Comparison of ENCODE assay signal across 7 mouse cellular contexts in the genomic region with DNA sequence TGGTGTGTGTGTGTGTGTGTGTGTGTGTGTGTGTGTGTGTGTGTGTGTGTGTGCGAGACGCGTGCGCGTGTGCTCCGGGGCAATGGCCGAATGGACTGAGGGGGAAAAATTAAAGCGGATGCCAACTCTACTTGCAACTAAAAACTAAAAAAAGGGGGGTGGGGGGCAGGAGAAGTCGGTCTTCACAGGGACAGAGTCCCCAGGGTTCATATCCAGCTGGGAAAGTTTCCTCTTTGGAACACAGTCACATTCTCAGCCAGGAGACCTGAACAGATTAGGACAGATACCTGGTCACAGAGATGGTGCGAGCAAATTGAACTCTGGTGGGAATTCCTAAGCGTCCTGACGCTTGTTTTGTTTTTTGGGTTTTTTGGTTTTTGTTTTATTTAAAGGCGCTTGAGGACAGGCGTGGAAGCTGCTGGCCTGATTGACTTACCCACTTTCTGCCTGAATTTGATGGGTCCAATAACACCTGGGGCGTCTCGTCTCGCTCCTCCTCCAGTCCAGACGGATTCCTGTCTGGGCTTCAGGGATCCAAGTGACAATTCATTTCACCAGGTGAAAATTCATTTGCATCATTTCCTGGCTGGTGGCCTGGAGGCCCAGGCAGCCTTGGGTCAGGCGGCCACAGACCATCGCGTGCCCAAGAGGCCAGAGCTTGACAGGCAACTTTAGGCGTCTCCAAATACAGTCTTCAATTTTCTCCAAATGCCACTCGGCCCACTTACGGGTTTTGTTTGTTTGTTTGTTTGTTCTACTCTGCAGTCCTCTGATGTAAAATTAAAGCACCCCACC. TPM values are rescaled to one million over a fixed set of nuclear protein-coding genes. Genes with fewer than 3 reads are reported as not detected.
DNase-seq lines count a peak whose midpoint lies in the region; ATAC-seq and TF ChIP-seq lines count a peak whose summit lies in the region.

No protein-coding gene starts in this region.

- H3K4me1 ChIP-seq in ES-Bruce4 (ENCODE audit: control insufficient read depth, insufficient read depth, low read length) (no peaks in the 10 kb centered on the region), MEL (ENCODE audit: control insufficient read depth in 1 of 2, insufficient read depth in 2 of 2, low read length in 2 of 2) (peaks cover 24 to 38% of the 10 kb centered on the region in 2 experiments)
- peaks cover 29% of the 10 kb centered on the region for H3K4me1 ChIP-seq in hindbrain, embryonic 15.5 days (replicated peaks)

- TF ChIP-seq CTCF in ES-Bruce4 (IDR thresholded peaks at IDR 0.05; ENCODE audit: low read depth, low read length) (no peak), MEL (IDR thresholded peaks at IDR 0.05 in 2 of 3, conservative IDR thresholded peaks at IDR 0.05 in 1 of 3; ENCODE audit: control insufficient read depth in 1 of 3, insufficient read depth in 1 of 3, low read depth in 2 of 3, low read length in 3 of 3, poor library complexity in 1 of 3, severe bottlenecking in 1 of 3) (no peak)

- H3K36me3 ChIP-seq in ES-Bruce4 (ENCODE audit: control insufficient read depth, insufficient read depth, low read length, poor library complexity, severe bottlenecking) (peaks cover 3% of the 10 kb centered on the region; the same call in 1 of the 2 replicates), MEL (ENCODE audit: control insufficient read depth in 1 of 2, insufficient read depth in 2 of 2, low read length in 2 of 2) (peaks cover 19 to 31% of the 10 kb centered on the region in 2 experiments)
- no peaks in the 10 kb centered on the region for H3K36me3 ChIP-seq in hindbrain, embryonic 15.5 days

- H3K9ac ChIP-seq in ES-Bruce4 (ENCODE audit: low read depth, poor library complexity, severe bottlenecking) (peak overlapping the region; percentile 44), MEL (ENCODE audit: control insufficient read depth, low read depth, low read length, poor library complexity, severe bottlenecking) (peak overlapping the region; percentile 91)
- H3K9ac ChIP-seq in hindbrain, embryonic 15.5 days = no peak overlapping the region; the same call in 1 of the 2 replicates

- WGBS in hindbrain, embryonic 15.5 days = under 1% methylated on average over 22 of the region's 24 CpGs

- TF ChIP-seq RAD21 in MEL (IDR thresholded peaks at IDR 0.05; ENCODE audit: low read depth, low read length) = no peak

- H3K4me3 ChIP-seq in ES-Bruce4 (ENCODE audit: low read depth, low read length) (peak overlapping the region; percentile 57), MEL (ENCODE audit: control insufficient read depth in 1 of 2, insufficient read depth in 1 of 2, low read depth in 2 of 2, low read length in 2 of 2) (peak overlapping the region; percentile 78 to 87)
- H3K4me3 ChIP-seq in hindbrain, embryonic 15.5 days = peak overlapping the region; percentile 77

- ATAC-seq in hindbrain, embryonic 15.5 days (ENCODE audit: low FRiP score, low read depth) = no peak; the same call in 1 of the 2 replicates

- TF ChIP-seq EP300 in ES-Bruce4 (IDR thresholded peaks at IDR 0.05; ENCODE audit: insufficient read depth, low read depth, low read length) (no peak), MEL (IDR thresholded peaks at IDR 0.05; ENCODE audit: low read depth in 1 of 2, low read length in 2 of 2) (0 out of 4 replicates have a peak, but pooled peaks of 1 of the 2 experiments have one; percentile 11)

- peaks cover 28% of the 10 kb centered on the region for H3K79me2 ChIP-seq in MEL (ENCODE audit: control insufficient read depth, insufficient read depth, low read length, poor library complexity)

- DNase-seq in MEL (ENCODE audit: low read depth, low spot score) = peak; percentile 74
- peak; percentile 29 for DNase-seq in mesoderm, embryonic 11.5 days (ENCODE audit: low read depth, low spot score)
- DNase-seq in right cerebral cortex, postnatal 10 days (ENCODE audit: low spot score in 2 of 2) = no peak
- no peak for DNase-seq in right cerebral cortex, postnatal 36 days (ENCODE audit: low spot score in 2 of 2)
- no peak for DNase-seq in yolk sac, embryonic 10.5 days (ENCODE audit: low spot score)

- peak overlapping the region; percentile 92 for H3K4me2 ChIP-seq in hindbrain, embryonic 15.5 days

- TF ChIP-seq POLR2A in ES-Bruce4 (IDR thresholded peaks at IDR 0.05; ENCODE audit: insufficient read depth, low read length) = no peak
- TF ChIP-seq POLR2A in MEL (IDR thresholded peaks at IDR 0.05; ENCODE audit: control insufficient read depth in 1 of 2, insufficient read depth in 1 of 2, low read depth in 1 of 2, low read length in 2 of 2, poor library complexity in 1 of 2) = 0 out of 4 replicates have a peak, but pooled peaks of 1 of the 2 experiments have one; percentile 34

- H3K27ac ChIP-seq in ES-Bruce4 (ENCODE audit: insufficient read depth, low read length) (no peak overlapping the region), MEL (ENCODE audit: control insufficient read depth, low read depth, low read length) (peak overlapping the region; percentile 72)
- no peak overlapping the region for H3K27ac ChIP-seq in hindbrain, embryonic 15.5 days (replicated peaks)

- H3K27me3 ChIP-seq in ES-Bruce4 (ENCODE audit: control insufficient read depth, insufficient read depth, low read length, poor library complexity, severe bottlenecking) (peaks cover 6% of the 10 kb centered on the region), MEL (ENCODE audit: control insufficient read depth in 1 of 2, insufficient read depth in 2 of 2, low read length in 2 of 2) (no peaks in the 10 kb centered on the region)
- H3K27me3 ChIP-seq in hindbrain, embryonic 15.5 days = peaks cover 35% of the 10 kb centered on the region

- H3K9me3 ChIP-seq in ES-Bruce4 (replicated peaks; ENCODE audit: control insufficient read depth, insufficient read depth, low read length, poor library complexity, severe bottlenecking) = no peaks in the 10 kb centered on the region
- no peaks in the 10 kb centered on the region for H3K9me3 ChIP-seq in MEL (replicated peaks; ENCODE audit: insufficient read depth, low read length)
- H3K9me3 ChIP-seq in hindbrain, embryonic 15.5 days = no peaks in the 10 kb centered on the region

TF ChIP-seq in MEL, 35 proteins besides CTCF, POLR2A, EP300 and RAD21:
- TF ChIP-seq USF2 (IDR thresholded peaks at IDR 0.05; ENCODE audit: borderline replicate concordance in 1 of 2, insufficient read depth in 1 of 2, low read depth in 1 of 2, low read length in 2 of 2) (0 out of 4 replicates have a peak, but pooled peaks of 1 of the 2 experiments have one; percentile 3), CHD1 (IDR thresholded peaks at IDR 0.05; ENCODE audit: low read depth, low read length) (peak; percentile 11), ETS1 (IDR thresholded peaks at IDR 0.05; ENCODE audit: low read depth, low read length) (no peak), ZMIZ1 (IDR thresholded peaks at IDR 0.05; ENCODE audit: low read depth, low read length) (peak; percentile 1; the same call in 1 of the 2 replicates), NRF1 (IDR thresholded peaks at IDR 0.05; ENCODE audit: insufficient read depth, low read depth, low read length, poor library complexity, severe bottlenecking) (peak; percentile 1; the same call in 1 of the 2 replicates), BHLHE40 (IDR thresholded peaks at IDR 0.05; ENCODE audit: borderline replicate concordance, low read depth, low read length) (peak; percentile 72; the same call in 1 of the 2 replicates), POLR2AphosphoS2 (IDR thresholded peaks at IDR 0.05; ENCODE audit: low read length) (peak; percentile 31; the same call in 1 of the 2 replicates), KAT2A (conservative IDR thresholded peaks at IDR 0.05; ENCODE audit: low read depth, low read length) (no peak)
TF ChIP-seq in MEL: peak in this region for 6.

RNA-seq across cellular contexts. Expression of gene Stc2, which starts 0.8 kb away (rescaled TPM):
- 3.7 and 5.7 TPM in 2 replicates for polyA plus RNA-seq in ES-Bruce4 (2011; ENCODE audit: insufficient read depth, insufficient read length, low read depth, missing spikeins)
- total RNA-seq in MEL (2012; rRNA removed) = 20.3 and 41.1 TPM in 2 replicates
- 10 to 100 TPM in 1 of 2 experiments, not detected in 1; 32.5 TPM for polyA plus RNA-seq in MEL (2012; ENCODE audit: insufficient read depth in 1 of 2, insufficient read length in 2 of 2, low read depth in 1 of 2, low replicate concordance in 2 of 2, missing spikeins in 1 of 2)
- 1.2 and 1.3 TPM in 2 replicates for polyA plus RNA-seq in hindbrain, embryonic 15.5 days (2015; fragmentation: Nextera tagmentation; extraction: Ambion mirVana)

Comparison
In these comparisons a context has a peak if more than half of its experiments do, and no peak if none do; other contexts are left out.
1. DNase-seq: peak in MEL (single experiment) and mesoderm, embryonic 11.5 days (single experiment); none in right cerebral cortex, postnatal 10 days (0 of 2), right cerebral cortex, postnatal 36 days (0 of 2) and yolk sac, embryonic 10.5 days (single experiment).
2. Peak in every context shown above with its lines, with median percentiles within 50 percentile points of each other: H3K4me3 ChIP-seq.